Mouse (Mus musculus) WW6 (cell line): Measurements from ENCODE around the gene Il1rap.

Source experiments
- DNase-seq: peaks from one replicate; pipeline ENCODE4 v3.0.0-alpha.2; 2013; ENCODE audit warnings: low read depth, low spot score

Il1rap gene

GRCm38 (mm10) chr16:26612499-26613220 lies 31.2 kb downstream of the Il1rap start:
- no peak for DNase-seq

- no peak for DNase-seq
Measured at GRCm38 (mm10) chr16:26623141-26623540, 41.6 kb downstream of the Il1rap start.

GRCm38 (mm10) chr16:26626065-26626464 lies 44.6 kb downstream of the Il1rap start:
- DNase-seq: no peak

DNA sequence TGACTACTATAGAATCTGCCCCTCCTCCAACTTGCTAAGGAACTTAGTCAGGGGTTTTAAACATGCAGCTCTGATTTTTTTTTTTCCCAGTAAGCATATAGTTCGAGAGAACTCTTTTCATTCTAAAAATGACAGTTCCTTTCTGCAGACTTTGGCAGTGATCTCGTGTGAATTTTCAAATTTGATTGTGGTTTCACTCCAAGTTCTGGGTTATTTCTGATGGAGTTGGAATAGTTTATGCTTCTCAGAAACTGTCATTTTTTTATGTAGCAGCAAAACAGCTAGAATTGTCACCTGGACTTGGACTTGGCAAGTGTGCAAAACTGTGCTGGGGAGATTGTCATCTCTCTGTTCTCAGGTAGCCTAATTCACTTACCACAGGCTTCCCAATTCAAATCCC lies 53.3 kb downstream of the Il1rap start:
- DNase-seq: no peak

- no peak for DNase-seq
Measured at GRCm38 (mm10) chr16:26643077-26643476, 61.6 kb downstream of the Il1rap start.

- no peak for DNase-seq
Measured at GRCm38 (mm10) chr16:26646066-26646465, 64.6 kb downstream of the Il1rap start.

DNA sequence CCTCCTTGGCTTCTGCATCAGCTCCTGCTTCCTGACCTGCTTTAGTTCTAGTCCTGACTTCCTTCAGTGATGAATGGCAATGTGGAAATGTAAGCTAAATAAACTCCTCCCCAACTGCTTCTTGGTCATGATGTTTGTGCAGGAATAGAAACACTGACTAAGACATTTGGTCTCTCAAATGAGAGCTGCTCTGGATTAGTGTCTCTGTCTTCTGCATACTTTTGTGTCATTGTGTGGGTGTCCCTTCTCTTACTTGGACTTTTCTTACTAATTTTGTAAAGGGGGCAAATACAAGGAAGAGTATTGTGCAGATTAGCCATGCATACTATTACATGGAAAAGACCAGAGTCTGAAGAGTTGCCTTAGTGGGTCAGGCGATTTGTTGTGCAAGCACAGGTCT lies 65.5 kb downstream of the Il1rap start:
- no peak for DNase-seq

DNA sequence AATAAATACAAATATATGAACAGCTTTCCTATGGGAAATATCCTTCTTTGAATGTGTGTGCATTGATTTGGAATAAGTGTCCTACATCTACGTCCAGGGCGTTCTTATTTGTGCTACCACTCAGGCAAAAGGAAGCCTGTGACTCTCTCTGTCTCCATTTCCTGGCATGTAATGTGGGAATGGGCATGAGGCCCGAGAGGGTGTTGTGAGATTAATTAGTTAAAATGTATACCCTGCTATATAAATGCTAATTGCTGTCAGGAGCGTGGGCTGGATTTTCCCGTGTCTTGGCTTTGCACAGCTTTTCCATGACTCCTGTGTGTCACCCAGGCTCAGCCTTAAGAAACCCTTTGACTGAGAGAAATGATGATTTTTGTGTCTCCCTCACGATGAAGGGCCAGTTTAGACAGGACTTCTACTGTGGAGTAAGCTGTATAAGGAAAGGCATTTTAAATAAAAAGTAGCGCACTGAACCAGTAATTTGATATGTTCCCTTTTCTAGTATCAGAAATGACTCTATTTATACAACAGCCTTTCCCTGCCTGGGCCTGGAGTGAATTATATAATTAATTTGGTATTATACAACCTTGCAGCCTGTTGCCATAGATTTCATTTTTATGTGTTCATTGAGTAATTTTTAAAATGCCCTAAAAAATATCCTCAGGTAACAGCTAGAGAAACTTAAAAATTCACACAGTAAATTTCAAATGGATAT lies 81.4 kb downstream of the Il1rap start:
- DNase-seq: no peak

GRCm38 (mm10) chr16:26666401-26666800 lies 84.9 kb downstream of the Il1rap start:
- no peak for DNase-seq

- DNase-seq: no peak
Measured at GRCm38 (mm10) chr16:26669081-26669480, 87.6 kb downstream of the Il1rap start.

DNA sequence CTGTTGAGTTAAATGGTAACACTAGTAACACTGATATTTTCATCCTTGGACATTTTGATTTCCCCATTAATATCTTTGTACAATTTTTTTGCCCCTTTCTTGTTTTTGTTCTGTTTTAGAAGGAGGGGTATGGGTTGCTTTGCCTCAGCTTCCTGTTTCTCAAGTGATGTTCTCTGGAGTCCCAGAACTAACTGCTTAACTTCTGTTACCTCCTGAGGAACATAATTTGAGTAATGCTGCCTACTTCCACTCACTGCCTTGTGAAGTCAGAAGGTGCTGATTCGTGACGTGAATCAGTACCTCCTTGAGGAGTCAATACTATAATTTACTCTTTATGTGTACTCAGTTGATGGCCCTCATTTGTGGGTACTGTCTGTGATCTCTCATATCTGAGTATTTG lies 98.9 kb downstream of the Il1rap start:
- no peak for DNase-seq

GRCm38 (mm10) chr16:26689771-26690170 lies 108.3 kb downstream of the Il1rap start:
- no peak for DNase-seq

GRCm38 (mm10) chr16:26691294-26691693 lies 109.8 kb downstream of the Il1rap start:
- DNase-seq: no peak

GRCm38 (mm10) chr16:26698076-26698475 lies 116.6 kb downstream of the Il1rap start:
- no peak for DNase-seq

- no peak for DNase-seq
Measured at GRCm38 (mm10) chr16:26700440-26701103, 119.1 kb downstream of the Il1rap start.

- no peak for DNase-seq
Measured at GRCm38 (mm10) chr16:26705658-26706371, 124.3 kb downstream of the Il1rap start.

GRCm38 (mm10) chr16:26706503-26706902 lies 125.0 kb downstream of the Il1rap start:
- no peak for DNase-seq

- no peak for DNase-seq
Measured at GRCm38 (mm10) chr16:26710922-26711321, 129.4 kb downstream of the Il1rap start.

DNA sequence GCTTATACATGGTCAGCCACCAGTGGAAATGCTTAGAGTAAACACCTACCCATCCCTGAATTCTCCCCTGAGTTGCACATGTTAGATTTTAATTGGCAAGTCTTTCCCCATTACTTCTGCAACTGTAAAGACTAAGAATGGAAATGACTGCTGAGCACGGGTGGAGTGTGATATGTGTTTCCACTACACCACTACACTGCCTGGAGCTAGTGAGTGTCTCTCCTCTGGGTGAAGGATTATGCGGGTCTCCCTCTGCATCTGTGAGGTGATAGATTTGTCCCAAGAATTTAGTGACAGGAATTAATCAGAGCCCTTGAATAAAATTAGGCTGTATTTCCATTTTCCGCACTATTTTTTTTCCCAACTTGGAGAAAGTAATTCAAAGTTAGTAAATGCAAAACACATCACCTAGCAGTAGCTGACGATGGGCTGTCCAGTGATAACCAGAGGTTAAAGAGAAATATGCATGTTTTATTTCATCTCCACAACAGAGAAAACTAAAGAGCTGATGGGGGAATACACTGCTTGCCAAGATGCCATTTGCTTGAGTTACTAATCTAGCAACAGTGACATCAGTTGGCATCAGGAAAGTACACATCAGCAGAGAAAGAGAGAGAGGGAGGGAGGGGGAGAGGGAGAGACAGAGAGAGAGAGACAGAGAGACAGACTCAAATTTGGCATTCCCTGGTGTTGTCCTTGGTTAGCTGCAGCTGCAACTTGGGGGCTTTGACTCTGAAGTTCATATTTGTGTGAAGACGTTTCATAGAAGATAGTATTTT lies 132.2 kb downstream of the Il1rap start:
- no peak for DNase-seq

GRCm38 (mm10) chr16:26722464-26722863 lies 141.0 kb downstream of the Il1rap start:
- DNase-seq: no peak
